In genomic region chr3:138248746-138249145, GRCm38 (mm10) we compare ENCODE assay signal across 15 mouse cellular contexts. TPM values are rescaled to one million over a fixed set of nuclear protein-coding genes. Genes with fewer than 3 reads are reported as not detected.
DNase-seq lines count a peak whose midpoint lies in the region; ATAC-seq and TF ChIP-seq lines count a peak whose summit lies in the region.
"Had no signal": no experiment of that assay in that cellular context is flagged by ENCODE, and none has a peak within 500 bp of the region (broad histone marks: within the 10 kb centered on the region; RNA-seq: fewer than 3 reads in every experiment).

No protein-coding gene starts in this region.

- no peak for TF ChIP-seq CTCF in liver, adult 2 months (IDR thresholded peaks at IDR 0.05; ENCODE audit: low read depth, low read length)
- TF ChIP-seq CTCF in kidney, postnatal 0 days (IDR thresholded peaks at IDR 0.05; ENCODE audit: low read depth): no peak

- peak; percentile 78 for DNase-seq in liver, adult 2 months (ENCODE audit: extremely low read depth, low read depth, low spot score)
- DNase-seq in liver: no peak
- DNase-seq in gastrocnemius, postnatal 25 days: peak; percentile 81
- peak; percentile 79 for DNase-seq in kidney, postnatal 0 days (ENCODE audit: low spot score)
- peak; percentile 45 to 77 for DNase-seq in lung, postnatal 4 days
- DNase-seq in right cerebral cortex, adult 2 months (ENCODE audit: low spot score in 2 of 2): no peak
- DNase-seq in hindbrain, embryonic 14.5 days (ENCODE audit: low spot score): no peak
- DNase-seq: cerebellum, adult 9-10 months; forebrain, postnatal 0 days; liver, embryonic 13.5 days; thymus, postnatal 25 days had no signal

- no peak overlapping the region for H3K9ac ChIP-seq in liver, adult 2 months (ENCODE audit: low read depth, low read length)
- H3K9ac ChIP-seq in kidney, postnatal 0 days (ENCODE audit: low read depth, low read length): no peak overlapping the region
- no peak overlapping the region for H3K9ac ChIP-seq in neural tube, embryonic 15.5 days (replicated peaks)
- H3K9ac ChIP-seq in hindbrain, embryonic 14.5 days: no peak overlapping the region
- H3K9ac ChIP-seq: embryonic facial prominence, embryonic 13.5 days; forebrain, postnatal 0 days; liver, embryonic 13.5 days had no signal

- H3K27ac ChIP-seq in liver, adult 2 months (replicated peaks; ENCODE audit: insufficient read depth, low read depth, low read length): no peak overlapping the region
- H3K27ac ChIP-seq in kidney, postnatal 0 days: peak overlapping the region; percentile 78; the same call in 1 of the 2 replicates
- H3K27ac ChIP-seq in neural tube, embryonic 15.5 days (replicated peaks): no peak overlapping the region
- H3K27ac ChIP-seq in hindbrain, embryonic 14.5 days: no peak overlapping the region
- H3K27ac ChIP-seq: embryonic facial prominence, embryonic 13.5 days; hindbrain, embryonic 10.5 days; liver, embryonic 13.5 days had no signal

- no peaks in the 10 kb centered on the region for H3K36me3 ChIP-seq in liver, adult 2 months (ENCODE audit: control insufficient read depth, insufficient read depth, low read length)
- H3K36me3 ChIP-seq in kidney, postnatal 0 days (ENCODE audit: insufficient read depth, low read length): no peaks in the 10 kb centered on the region
- no peaks in the 10 kb centered on the region for H3K36me3 ChIP-seq in neural tube, embryonic 15.5 days
- no peaks in the 10 kb centered on the region for H3K36me3 ChIP-seq in hindbrain, embryonic 14.5 days (replicated peaks; ENCODE audit: control insufficient read depth, insufficient read depth)
- H3K36me3 ChIP-seq: embryonic facial prominence, embryonic 13.5 days; hindbrain, embryonic 10.5 days; liver, embryonic 13.5 days had no signal

- no peaks in the 10 kb centered on the region for H3K79me2 ChIP-seq in liver, adult 2 months (ENCODE audit: control insufficient read depth, insufficient read depth, low read length)

- H3K4me3 ChIP-seq in liver, adult 2 months (ENCODE audit: insufficient read depth, low read depth, low read length): no peak overlapping the region
- no peak overlapping the region for H3K4me3 ChIP-seq in kidney, postnatal 0 days (replicated peaks; ENCODE audit: low read depth, low read length)
- H3K4me3 ChIP-seq in neural tube, embryonic 15.5 days (replicated peaks): no peak overlapping the region
- no peak overlapping the region for H3K4me3 ChIP-seq in hindbrain, embryonic 14.5 days (replicated peaks; ENCODE audit: low read length)
- H3K4me3 ChIP-seq: embryonic facial prominence, embryonic 13.5 days; hindbrain, embryonic 10.5 days; liver, embryonic 13.5 days had no signal

- WGBS in liver, adult 2 months: 32% methylated on average over 8 of the region's 8 CpGs
- WGBS in kidney, postnatal 0 days: 62% methylated on average over 8 of the region's 8 CpGs
- 78% methylated on average over 8 of the region's 8 CpGs for WGBS in neural tube, embryonic 15.5 days
- 94% methylated on average over 8 of the region's 8 CpGs for WGBS in hindbrain, embryonic 14.5 days

- no peak for TF ChIP-seq POLR2A in liver, adult 2 months (IDR thresholded peaks at IDR 0.05; ENCODE audit: extremely low read depth, insufficient read depth, low read length)

- H3K27me3 ChIP-seq in liver, adult 2 months (ENCODE audit: control insufficient read depth, insufficient read depth, low read length): no peaks in the 10 kb centered on the region
- H3K27me3 ChIP-seq in kidney, postnatal 0 days (ENCODE audit: insufficient read depth, low read length): no peaks in the 10 kb centered on the region
- H3K27me3 ChIP-seq in neural tube, embryonic 15.5 days (replicated peaks): no peaks in the 10 kb centered on the region
- no peaks in the 10 kb centered on the region for H3K27me3 ChIP-seq in hindbrain, embryonic 14.5 days (ENCODE audit: control insufficient read depth, insufficient read depth, low read length)
- H3K27me3 ChIP-seq: embryonic facial prominence, embryonic 13.5 days; liver, embryonic 13.5 days had no signal

- peaks cover 10% of the 10 kb centered on the region for H3K4me1 ChIP-seq in liver, adult 2 months (ENCODE audit: control insufficient read depth, insufficient read depth, low read length)
- H3K4me1 ChIP-seq in kidney, postnatal 0 days (replicated peaks; ENCODE audit: insufficient read depth, low read length): peaks cover 16% of the 10 kb centered on the region
- no peaks in the 10 kb centered on the region for H3K4me1 ChIP-seq in neural tube, embryonic 15.5 days
- no peaks in the 10 kb centered on the region for H3K4me1 ChIP-seq in hindbrain, embryonic 14.5 days (replicated peaks; ENCODE audit: control insufficient read depth, insufficient read depth, low read length)
- H3K4me1 ChIP-seq: liver, embryonic 13.5 days had no signal

- peak; percentile 38; the same call in 1 of the 2 replicates for ATAC-seq in kidney, postnatal 0 days (replicated peaks; ENCODE audit: low FRiP score, low read depth)
- ATAC-seq in neural tube, embryonic 15.5 days (ENCODE audit: low FRiP score): no peak
- no peak for ATAC-seq in hindbrain, embryonic 14.5 days (ENCODE audit: low FRiP score)
- ATAC-seq: forebrain, postnatal 0 days had no signal

- no peak overlapping the region for H3K4me2 ChIP-seq in kidney, postnatal 0 days (ENCODE audit: low read length)
- H3K4me2 ChIP-seq in neural tube, embryonic 15.5 days: no peak overlapping the region
- no peak overlapping the region for H3K4me2 ChIP-seq in hindbrain, embryonic 14.5 days (replicated peaks)
- H3K4me2 ChIP-seq: embryonic facial prominence, embryonic 13.5 days; liver, embryonic 13.5 days had no signal

- no peaks in the 10 kb centered on the region for H3K9me3 ChIP-seq in kidney, postnatal 0 days (replicated peaks; ENCODE audit: low read length)
- H3K9me3 ChIP-seq in neural tube, embryonic 15.5 days (replicated peaks): no peaks in the 10 kb centered on the region
- no peaks in the 10 kb centered on the region for H3K9me3 ChIP-seq in hindbrain, embryonic 14.5 days (ENCODE audit: control insufficient read depth, low read length)
- H3K9me3 ChIP-seq: embryonic facial prominence, embryonic 13.5 days; hindbrain, embryonic 10.5 days; liver, embryonic 13.5 days had no signal

RNA-seq across cellular contexts. Expression of gene Adh1, which starts 12.0 kb away (rescaled TPM):
- 2,711 and 3,373 TPM in 2 replicates for total RNA-seq in liver, adult 2 months (2014; rRNA removed)
- polyA plus RNA-seq in liver, adult 2 months (2012; rRNA removed): 3,177 and 3,191 TPM in 2 replicates
- 10 to 100 TPM; 25.2 to 50.3 TPM for total RNA-seq in gastrocnemius, postnatal 25 days (2021)
- polyA plus RNA-seq in kidney, postnatal 0 days (2015; fragmentation: Nextera tagmentation; extraction: Ambion mirVana): 147 and 160 TPM in 2 replicates
- polyA plus RNA-seq in neural tube, embryonic 15.5 days (2015; fragmentation: Nextera tagmentation; extraction: Ambion mirVana): 3.2 and 6.4 TPM in 2 replicates
- polyA plus RNA-seq in hindbrain, embryonic 14.5 days (2014; fragmentation: Nextera tagmentation; extraction: Ambion mirVana): 1.3 and 1.6 TPM in 2 replicates

RNA-seq across cellular contexts. Expression of gene Adh7, which starts 31.2 kb away (rescaled TPM):
- 1.2 and 1.5 TPM in 2 replicates for total RNA-seq in liver, adult 2 months (2014; rRNA removed)
- 0.40 and 1.7 TPM in 2 replicates for polyA plus RNA-seq in liver, adult 2 months (2012; rRNA removed)
- 1 to 10 TPM in 1 of 2 experiments, under 1 TPM in 1; 0.23 to 1.5 TPM for total RNA-seq in gastrocnemius, postnatal 25 days (2021)
- polyA plus RNA-seq in kidney, postnatal 0 days (2015; fragmentation: Nextera tagmentation; extraction: Ambion mirVana): 0.55 and 0.88 TPM in 2 replicates
- 0.44 and 0.66 TPM in 2 replicates for polyA plus RNA-seq in neural tube, embryonic 15.5 days (2015; fragmentation: Nextera tagmentation; extraction: Ambion mirVana)
- polyA plus RNA-seq in hindbrain, embryonic 14.5 days (2014; fragmentation: Nextera tagmentation; extraction: Ambion mirVana): 0.41 and 1.6 TPM in 2 replicates

RNA-seq across cellular contexts. Expression of gene 4930579F01Rik, which starts 55.1 kb away (rescaled TPM):
- not detected in 2 replicates for total RNA-seq in liver, adult 2 months (2014; rRNA removed)
- not detected in 2 replicates for polyA plus RNA-seq in liver, adult 2 months (2012; rRNA removed)
- total RNA-seq in gastrocnemius, postnatal 25 days (2021): not detected
- polyA plus RNA-seq in kidney, postnatal 0 days (2015; fragmentation: Nextera tagmentation; extraction: Ambion mirVana): 0.14 and 0.40 TPM in 2 replicates
- polyA plus RNA-seq in neural tube, embryonic 15.5 days (2015; fragmentation: Nextera tagmentation; extraction: Ambion mirVana): not detected in 2 replicates
- not detected in 2 replicates for polyA plus RNA-seq in hindbrain, embryonic 14.5 days (2014; fragmentation: Nextera tagmentation; extraction: Ambion mirVana)
- total RNA-seq: adrenal gland, postnatal 4 days; forebrain, postnatal 0 days had no signal
- polyA plus RNA-seq: forebrain, postnatal 0 days; hindbrain, embryonic 10.5 days; liver, embryonic 13.5 days had no signal

Comparison
In these comparisons a context has a peak if more than half of its experiments do, and no peak if none do; other contexts are left out.
1. DNase-seq: peak in liver, adult 2 months (single experiment), gastrocnemius, postnatal 25 days (single experiment), kidney, postnatal 0 days (single experiment) and lung, postnatal 4 days (2 of 2); none in liver (single experiment), right cerebral cortex, adult 2 months (0 of 2) and hindbrain, embryonic 14.5 days (single experiment).
2. RNA of gene Adh1, which starts 12.0 kb away (polyA plus RNA-seq): 3,177 to 3,191 TPM in liver, adult 2 months and 147 to 160 TPM in kidney, postnatal 0 days; 3.2 to 6.4 TPM in neural tube, embryonic 15.5 days and 1.3 to 1.6 TPM in hindbrain, embryonic 14.5 days; every median in the first group is over 10 times any median in the second.